Mouse (Mus musculus): ENCODE data around the gene Cplane1.

- no peak for TF ChIP-seq EP300 (IDR thresholded peaks at IDR 0.05; ENCODE audit: low read depth)
- no peak for TF ChIP-seq CTCF (IDR thresholded peaks at IDR 0.05; ENCODE audit: low read depth)
Measured at GRCm38 (mm10) chr15:8190435-8190834, 21.5 kb downstream of the Cplane1 start.
